Mouse (Mus musculus) layer of hippocampus, adult 18-20 months (tissue): ENCODE data around the gene Zfp697. TPM values are rescaled to one million over a fixed set of nuclear protein-coding genes. Genes with fewer than 3 reads are reported as not detected.

Source experiments
- DNase-seq, 2 experiments: peaks; one replicate each; pipeline ENCODE4 v3.0.0; 2022; ENCODE audit warnings: low spot score in 2 of 2
- long read RNA-seq: library from polyadenylated mRNA; stranded (forward); transcript quantifications from one replicate; pipeline ENCODE4 v2.0.0, GENCODE M21; 2021
- total RNA-seq, 2 experiments: library from RNA; stranded (reverse); gene quantifications; 2 replicates each; pipeline ENCODE4 v1.2.3; 2021

The Zfp697 gene
- total RNA-seq = 10 to 100 TPM; 25.8 to 27.0 TPM
- long read RNA-seq, full-length matches to known transcripts = 3 of 9 reads
- long read RNA-seq, partial matches to known transcripts = 1 of 9 reads
- long read RNA-seq, other reads (novel, unspliced or antisense) = 5 of 9 reads

- DNase-seq = peak; percentile 76 to 84
Observed at GRCm38 (mm10) chr3:98382246-98382939, at the start of gene Zfp697. Gene Zfp697 (plus strand): TSS chr3:98382461.

- DNase-seq = no peak
Observed at GRCm38 (mm10) chr3:98334010-98334409, 48.3 kb upstream of the Zfp697 start.

DNA sequence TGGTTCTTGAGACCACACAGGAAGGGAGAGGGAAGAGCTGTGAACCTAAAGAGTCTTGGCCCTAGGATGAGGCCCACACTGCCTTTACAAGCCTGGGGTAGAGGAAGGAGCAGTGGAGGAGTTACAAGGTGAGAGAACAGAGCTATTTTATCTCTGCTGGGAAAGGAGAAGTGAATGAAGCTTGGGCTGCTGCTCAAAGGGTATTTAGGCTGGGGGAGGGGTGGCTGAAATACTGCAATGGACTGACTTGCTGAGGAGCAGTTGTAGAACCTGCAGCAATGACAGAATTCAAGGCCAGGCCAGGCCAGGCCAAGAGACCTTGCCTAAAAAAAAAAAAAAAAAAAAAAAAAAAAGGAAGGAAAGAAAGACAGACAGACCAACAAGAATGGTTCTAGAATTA, 46.9 kb upstream of the Zfp697 start:
- DNase-seq = no peak

DNA sequence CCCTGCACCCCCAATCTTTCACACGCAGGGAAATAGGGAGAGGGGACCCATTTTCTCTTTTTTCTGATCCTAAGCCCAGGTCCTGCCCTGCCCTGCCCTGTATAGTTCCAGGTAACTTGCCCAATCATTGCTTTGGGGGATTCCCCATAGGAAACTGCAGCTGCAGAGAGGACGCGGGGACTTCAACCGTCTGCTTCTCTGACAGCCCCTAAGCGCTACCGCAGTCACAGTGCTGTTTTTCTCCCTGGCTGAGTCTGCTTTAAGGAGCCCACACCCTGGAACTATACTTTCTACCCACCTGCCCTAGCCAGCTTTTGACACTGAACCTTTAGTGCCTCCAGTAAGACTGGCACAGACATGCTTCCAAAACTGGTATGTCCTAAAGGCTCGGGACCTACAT, 46.4 kb upstream of the Zfp697 start:
- no peak for DNase-seq

GRCm38 (mm10) chr3:98336661-98337654, 45.3 kb upstream of the Zfp697 start:
- no peak for DNase-seq

DNA sequence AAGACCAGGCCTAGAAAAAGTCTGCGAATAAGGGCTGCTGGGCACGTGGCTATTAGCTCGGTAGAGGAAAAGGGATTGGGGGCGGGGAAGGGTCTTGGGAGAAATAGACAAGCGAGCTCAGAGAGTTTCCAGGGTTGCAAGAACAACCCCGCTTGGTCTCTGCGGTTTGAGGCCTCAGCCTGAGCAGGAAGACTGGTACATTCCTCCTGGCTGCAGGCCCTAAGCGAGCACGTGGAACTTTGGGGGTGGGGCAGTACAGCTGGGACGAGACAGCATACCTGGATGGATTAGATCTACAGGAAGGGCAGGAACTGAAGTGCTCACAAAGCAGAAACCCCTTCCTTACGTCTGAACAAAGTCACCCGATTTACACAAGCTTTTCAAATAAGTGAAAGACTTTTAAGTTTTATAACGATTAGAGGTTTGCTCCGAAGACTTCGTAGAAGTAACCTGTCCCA, 43.6 kb upstream of the Zfp697 start:
- peak in 1 of 2 experiments; percentile 34 for DNase-seq

DNA sequence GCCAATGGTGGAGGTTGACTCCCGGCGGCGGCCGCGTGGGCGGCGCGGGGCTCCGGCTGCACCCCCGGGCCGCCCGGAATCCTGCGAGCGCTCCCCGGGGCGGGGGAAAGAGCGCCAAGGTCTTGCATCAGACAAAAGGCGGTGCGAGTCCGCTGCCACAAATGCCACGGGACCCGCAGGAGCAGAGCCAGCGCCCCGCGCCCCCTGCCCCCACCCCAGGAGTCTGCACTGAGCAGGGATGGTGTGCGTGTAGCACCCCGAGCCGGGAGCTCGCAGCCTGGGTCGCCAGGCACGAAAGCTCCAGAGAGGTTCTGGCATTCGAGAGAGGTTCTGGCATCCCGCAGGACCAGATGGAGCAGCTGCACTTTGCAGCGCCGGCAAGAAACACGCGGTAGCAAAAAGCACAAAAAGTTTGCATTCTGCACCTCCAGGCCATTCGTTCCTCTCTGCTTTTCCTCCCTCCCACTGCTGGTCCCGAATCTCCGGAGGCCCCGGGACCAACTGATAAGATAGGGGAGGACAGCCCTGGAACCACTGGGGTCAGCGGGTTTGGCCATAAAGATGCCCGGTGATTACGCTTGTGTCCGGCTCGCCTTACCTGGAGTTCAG, 43.1 kb upstream of the Zfp697 start:
- peak; percentile 65 to 81 for DNase-seq

DNA sequence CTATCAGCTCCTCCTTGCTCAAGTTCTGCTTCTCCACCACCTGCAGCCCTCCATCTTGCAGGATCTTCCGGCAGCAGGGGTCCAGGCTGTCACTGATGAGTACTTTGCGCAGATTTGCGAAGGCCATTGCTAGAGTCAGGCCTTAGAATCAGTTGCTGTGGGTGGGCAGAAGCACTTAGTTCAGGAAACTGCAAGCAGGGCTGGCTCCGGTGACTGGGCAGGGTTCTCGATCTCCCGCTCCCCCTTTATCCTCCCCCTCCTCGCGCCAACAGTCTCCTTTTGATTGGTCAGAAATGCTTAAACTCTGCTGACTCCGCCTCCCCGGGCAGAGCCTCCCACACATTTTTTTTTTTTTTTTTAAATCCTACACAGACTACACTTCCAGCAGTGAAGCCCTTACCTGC, 42.6 kb upstream of the Zfp697 start, which contains the start of gene Phgdh:
Gene Phgdh, minus strand, starts transcription at position 285 of the 404 bp plus-strand sequence.
- peak; percentile 42 to 63 for DNase-seq

DNA sequence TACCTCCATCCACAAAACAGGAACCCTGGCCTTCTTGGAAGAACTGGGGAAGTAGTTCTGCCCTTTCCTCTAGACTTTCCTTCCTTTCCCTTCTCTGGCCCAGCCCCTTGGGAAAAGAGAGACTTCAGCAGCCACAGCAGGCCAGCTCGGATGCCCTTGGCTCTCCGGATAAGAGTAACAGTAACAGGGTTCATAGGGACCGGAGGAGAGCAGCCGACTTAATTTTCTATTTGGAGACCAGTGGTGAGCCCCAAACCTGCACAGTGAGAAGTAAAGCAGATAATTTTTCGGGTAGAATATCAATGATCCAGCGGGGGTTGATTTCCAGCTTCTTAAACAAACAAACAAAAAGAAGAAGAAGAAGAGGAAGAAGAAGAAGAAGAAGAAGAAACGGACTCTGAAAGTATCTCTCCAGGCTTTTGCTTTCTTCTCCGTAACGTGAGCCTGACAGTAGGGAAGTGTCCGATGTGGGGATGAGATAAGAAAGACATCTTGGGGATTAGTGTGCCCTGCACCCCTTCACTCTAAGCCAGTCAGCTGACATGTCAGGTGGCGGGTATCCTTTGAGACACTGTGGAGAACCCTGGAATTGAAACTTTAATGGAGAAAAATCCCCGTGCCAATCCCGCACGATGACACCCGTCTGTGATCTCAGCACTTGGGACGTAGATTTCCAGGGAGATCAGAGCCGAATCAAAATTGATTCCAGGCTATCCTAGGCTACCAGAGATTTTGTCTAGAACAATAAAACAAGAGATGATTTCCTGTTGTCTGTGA, 41.3 kb upstream of the Zfp697 start:
- no peak for DNase-seq

DNA sequence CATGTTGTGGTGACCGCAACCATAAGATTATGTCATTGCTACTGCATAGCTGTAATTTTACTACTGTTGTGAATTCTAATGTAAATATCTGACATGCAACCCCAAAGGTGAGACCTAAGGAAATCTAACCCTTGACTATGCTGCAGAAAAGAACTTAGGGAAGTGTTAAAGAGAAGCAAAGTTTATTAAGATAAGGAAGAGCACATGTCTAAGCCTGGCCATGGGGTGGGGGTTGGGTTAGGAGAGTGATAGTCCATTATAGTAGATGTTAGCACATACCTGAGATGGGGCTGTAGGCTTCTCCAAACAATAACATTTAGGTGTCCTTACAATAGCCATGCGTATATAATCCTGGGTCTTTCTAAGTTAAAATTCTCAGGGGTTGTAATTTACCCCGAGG, 39.0 kb upstream of the Zfp697 start:
- DNase-seq = no peak

- DNase-seq = no peak
Observed at GRCm38 (mm10) chr3:98348106-98348505, 34.2 kb upstream of the Zfp697 start.

DNA sequence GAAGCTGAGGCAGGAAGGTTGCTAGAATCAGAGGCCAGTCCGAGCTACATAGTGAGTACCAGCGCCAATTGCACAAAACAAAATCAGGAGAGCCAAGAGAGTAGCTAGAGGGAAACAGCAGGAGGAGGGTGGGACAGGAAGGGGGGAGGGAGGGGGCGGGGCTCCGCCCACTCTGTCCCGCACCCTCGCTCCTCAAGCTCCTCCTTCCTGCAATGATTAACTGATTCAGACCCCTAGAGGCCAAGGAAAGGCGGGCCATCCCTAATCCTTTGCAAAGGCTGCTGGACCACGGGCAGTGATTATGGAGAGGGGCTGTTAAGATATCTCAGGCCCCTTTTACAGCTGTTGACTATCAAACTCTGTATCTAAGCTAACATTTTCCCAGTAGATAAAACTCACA, 33.6 kb upstream of the Zfp697 start:
- DNase-seq = no peak

- DNase-seq = peak; percentile 22 to 83
Observed at GRCm38 (mm10) chr3:98353892-98354291, 28.4 kb upstream of the Zfp697 start.

DNA sequence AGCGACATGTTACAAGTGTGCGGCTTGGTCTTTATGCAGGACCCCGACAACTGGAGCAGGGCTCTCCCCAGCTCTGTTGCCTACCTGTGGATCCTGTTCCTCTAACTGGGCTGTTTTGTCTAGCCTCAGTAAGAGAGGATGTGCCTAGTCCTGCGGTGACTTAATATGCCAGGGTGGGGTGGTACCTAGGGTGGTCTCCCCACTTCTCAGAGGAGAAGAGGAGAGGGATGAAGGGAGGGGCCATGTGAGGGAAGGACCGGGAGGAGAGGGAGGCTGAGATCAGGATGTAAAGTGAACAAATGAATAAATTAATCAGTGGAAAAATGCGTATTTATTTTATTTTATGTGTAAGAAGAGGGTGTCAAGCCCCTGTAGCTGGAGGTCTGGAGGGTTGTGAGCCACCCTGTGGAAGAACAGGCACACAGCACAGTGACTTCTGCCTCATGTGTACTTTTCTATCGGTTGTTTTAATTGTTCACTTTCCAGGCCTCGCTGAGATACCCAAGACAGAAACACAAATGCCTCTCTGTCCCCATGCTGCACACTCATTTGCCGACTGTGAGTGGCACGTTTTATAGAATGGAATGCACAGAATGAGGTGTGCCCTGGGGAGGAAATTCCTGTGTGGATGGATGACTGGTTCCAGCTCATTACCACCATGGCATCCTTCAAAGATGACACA, 26.8 kb upstream of the Zfp697 start:
- DNase-seq = no peak

DNA sequence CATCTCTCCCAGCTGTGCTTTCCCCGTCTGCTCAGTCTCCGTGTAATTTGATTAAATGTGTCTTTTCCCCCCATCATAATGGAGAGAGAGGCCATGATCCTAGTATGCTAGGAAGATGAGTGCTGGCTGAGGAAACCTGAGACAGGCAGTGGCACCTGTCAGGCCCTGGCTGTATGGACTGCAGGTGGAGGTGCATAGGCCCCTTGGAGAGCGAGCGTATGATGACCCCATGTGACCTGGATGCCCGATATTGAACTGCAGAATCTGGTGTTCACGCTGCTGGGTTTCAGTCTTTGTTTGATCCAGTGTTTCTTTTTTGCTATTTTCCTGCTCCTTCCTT, 26.3 kb upstream of the Zfp697 start:
- DNase-seq = no peak

DNA sequence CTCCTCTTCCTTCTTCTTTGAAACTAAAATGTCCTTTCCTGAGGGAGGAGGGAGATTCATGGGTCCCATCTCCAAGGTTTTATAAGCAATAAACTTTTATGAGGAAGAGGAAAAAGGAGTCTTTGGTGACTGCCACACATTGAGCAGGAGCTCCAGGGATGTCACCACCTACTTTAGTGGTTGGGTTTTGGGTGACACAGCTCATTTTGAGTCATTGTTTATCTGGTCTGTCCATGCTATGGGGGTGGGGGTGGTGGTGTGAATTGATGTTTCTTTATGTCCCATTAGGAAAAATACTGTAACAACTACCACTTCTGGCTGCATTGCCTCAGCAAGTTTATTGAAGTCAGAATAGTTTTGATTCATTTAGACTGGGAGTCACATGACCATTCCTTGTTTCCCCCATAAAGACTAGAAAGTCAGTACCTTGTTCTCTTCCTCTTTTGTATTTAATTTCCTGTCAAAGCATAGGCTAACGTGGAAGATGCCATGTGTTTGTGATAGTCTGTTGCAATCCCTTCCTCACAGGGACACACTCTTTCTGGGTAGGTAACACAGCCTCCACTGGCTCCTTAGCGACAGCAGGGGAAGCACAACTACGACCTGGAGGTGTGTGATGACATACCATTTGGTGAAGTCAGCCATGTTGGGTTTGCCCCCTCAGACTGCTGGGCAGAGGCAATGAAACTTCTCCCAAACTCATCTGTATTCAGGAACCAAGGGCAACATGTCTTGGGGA, 25.5 kb upstream of the Zfp697 start:
- DNase-seq = no peak

DNA sequence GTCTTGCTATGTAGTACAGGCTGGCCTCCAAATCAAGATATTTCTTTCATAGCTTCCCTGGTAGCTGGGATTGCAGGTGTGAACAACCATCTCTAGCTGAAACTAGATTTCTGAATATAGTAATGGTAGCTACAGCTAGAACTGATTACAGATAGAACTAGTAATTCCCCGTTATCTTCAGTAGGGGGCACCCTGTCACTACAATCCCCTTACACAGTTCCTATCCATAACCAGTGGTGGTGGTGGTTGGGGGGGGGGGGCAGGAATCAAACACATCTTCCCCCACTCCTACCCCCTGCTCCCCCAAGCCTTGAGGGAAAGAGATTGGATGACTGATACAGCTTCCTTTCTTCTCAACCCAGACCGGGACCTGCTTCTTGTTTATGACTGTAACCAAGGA, 19.5 kb upstream of the Zfp697 start:
- peak in 1 of 2 experiments; percentile 66 for DNase-seq

- no peak for DNase-seq
Observed at GRCm38 (mm10) chr3:98366086-98366485, 16.2 kb upstream of the Zfp697 start.

GRCm38 (mm10) chr3:98366823-98367222, 15.4 kb upstream of the Zfp697 start:
- DNase-seq = no peak
